Mouse (Mus musculus): ENCODE measurements at regions not wholly inside any gene's neighbourhood (a gene's known extent, or its start where the extent isn't known, plus 50 kb on each side); places are given as distances from the start of the nearest gene placed in this dataset.

- no peak for DNase-seq (ENCODE audit: low read depth)
These were observed 266.8 kb downstream of the Tns1 start for GRCm38 (mm10) chr1:73857497-73857896.

DNA sequence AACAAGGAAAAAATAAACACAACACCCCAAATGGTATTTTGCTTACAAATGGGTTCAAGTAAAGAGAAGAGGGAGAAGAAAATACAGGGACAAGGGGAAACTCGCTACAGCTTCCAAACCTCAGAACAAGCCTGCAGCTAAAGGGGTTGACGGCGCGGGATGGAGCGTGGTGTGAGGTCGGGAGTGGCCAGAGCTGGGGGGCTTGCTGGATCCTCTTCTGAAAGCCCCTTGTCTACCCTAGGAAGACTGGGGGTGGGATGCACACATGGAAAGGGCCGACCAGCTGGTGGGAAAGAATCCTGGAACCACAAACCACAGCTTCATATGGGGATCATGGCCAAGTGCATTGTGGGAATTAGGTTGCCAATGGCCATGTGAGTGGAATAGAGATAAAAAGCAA is 267.4 kb downstream of the Tns1 start:
- no peak for DNase-seq (ENCODE audit: low read depth)

GRCm38 (mm10) chr1:73855306-73855705 is 268.9 kb downstream of the Tns1 start:
- DNase-seq (ENCODE audit: low read depth), result no peak

- DNase-seq (ENCODE audit: low read depth), result no peak
These were observed 270.4 kb downstream of the Tns1 start for GRCm38 (mm10) chr1:73853851-73854250.

- DNase-seq (ENCODE audit: low read depth), result no peak
These were observed 273.9 kb downstream of the Tns1 start for GRCm38 (mm10) chr1:73850173-73851014.

DNA sequence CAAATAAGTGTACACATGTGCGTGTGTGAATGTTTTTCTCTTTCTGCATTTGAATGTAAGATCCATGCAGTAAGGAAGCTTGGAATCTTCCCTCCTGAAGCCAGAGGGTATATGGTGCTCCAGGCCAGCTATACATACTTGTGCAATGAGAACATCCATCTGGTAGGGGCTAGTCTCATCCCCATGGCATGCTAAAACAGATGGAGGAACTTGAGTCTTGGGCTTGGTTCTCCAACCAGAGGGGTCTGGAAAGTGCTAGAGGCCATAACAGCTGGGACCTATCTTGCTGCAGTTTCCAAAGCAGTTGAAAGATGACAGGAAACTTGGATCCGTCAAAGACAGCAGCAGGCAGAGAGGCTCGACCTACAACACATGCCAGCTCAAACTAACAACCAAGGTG is 275.9 kb downstream of the Tns1 start:
- DNase-seq (ENCODE audit: low read depth), result no peak

GRCm38 (mm10) chr1:73847126-73847525 is 277.1 kb downstream of the Tns1 start:
- no peak for DNase-seq (ENCODE audit: low read depth)

DNA sequence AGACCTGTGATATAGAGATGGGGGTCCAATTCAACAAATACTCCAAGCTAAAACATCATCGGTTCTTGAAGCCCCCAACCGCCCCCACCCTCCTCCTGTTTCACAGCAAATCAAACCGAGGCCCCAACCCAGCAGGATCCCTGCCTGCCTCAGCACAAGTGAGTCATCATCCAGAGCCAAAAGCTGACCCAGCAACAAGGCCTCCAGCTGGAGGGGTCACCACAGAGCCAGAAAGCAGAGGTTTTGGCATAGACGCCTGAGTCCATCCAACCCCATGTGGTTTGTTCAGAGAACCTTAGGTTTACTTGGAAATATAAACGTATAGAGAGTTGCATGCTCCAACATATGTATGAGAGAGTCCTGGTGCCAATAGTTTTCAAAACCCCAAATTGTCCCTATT is 279.1 kb downstream of the Tns1 start:
- DNase-seq (ENCODE audit: low read depth), result no peak

- no peak for DNase-seq (ENCODE audit: low read depth)
These were observed 279.7 kb downstream of the Tns1 start for GRCm38 (mm10) chr1:73844574-73844973.

DNA sequence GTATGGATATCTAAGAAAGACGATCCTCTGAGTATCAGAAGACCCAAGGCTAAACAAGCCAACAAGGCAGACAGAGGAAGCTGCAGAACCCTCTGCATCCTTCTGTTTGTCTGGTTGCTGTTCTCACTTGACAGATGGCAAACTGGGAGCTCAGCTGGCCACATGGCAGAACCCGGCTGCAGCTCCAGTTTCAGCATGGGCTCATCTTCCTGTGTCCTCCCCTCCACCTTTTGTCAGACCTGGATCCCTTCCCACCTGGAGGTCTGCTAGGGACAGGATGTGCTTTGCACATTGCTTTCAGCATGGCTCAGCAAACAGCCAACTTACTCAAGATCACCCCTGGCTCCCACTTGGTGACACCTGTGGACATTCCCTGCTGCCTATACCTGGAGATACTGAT is 284.9 kb downstream of the Tns1 start:
- DNase-seq (ENCODE audit: low read depth), result no peak

- DNase-seq (ENCODE audit: low read depth), result no peak
These were observed 287.6 kb downstream of the Tns1 start for GRCm38 (mm10) chr1:73836680-73837079.

DNA sequence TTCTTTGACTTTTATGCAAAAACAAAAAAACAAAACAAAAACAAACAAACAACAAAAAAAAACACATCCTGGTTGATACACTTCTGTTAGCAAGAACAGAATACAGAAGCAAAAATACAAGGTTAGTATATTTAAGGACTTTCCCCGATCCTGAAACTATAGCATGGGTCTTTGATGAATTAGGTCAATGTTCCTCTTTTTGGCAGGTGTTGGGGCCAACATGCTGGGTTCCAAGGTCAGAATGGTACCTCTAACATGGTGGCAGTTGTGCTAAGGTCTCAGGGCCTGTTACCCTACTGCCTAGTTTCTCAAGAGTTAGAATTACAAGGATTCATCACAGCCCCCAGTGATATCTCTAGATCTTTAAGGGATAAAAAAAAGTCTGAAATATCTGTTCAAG is 289.7 kb downstream of the Tns1 start:
- DNase-seq (ENCODE audit: low read depth), result no peak

GRCm38 (mm10) chr1:73830486-73831132 is 293.6 kb downstream of the Tns1 start:
- no peak for DNase-seq (ENCODE audit: low read depth)

DNA sequence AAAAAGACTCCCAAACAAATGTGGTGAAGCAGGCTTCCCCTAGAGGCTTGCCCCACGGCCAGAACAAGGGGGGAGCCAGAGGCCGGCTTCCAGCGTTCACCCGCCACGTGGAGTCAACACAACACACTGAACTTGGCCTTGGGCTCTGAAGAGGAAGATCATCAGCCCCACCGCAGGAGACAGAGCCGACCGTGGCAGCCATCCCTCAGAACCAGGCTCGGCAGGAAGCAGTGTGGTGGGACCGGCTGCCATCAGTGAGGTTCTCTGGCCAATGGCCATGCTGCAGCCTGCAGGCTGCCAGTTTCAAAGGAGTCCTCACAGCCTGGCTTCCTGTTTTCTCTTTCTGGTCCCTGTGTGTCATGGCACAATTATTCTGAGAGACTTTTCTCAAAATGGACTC is 295.3 kb downstream of the Tns1 start:
- DNase-seq (ENCODE audit: low read depth), result no peak

DNA sequence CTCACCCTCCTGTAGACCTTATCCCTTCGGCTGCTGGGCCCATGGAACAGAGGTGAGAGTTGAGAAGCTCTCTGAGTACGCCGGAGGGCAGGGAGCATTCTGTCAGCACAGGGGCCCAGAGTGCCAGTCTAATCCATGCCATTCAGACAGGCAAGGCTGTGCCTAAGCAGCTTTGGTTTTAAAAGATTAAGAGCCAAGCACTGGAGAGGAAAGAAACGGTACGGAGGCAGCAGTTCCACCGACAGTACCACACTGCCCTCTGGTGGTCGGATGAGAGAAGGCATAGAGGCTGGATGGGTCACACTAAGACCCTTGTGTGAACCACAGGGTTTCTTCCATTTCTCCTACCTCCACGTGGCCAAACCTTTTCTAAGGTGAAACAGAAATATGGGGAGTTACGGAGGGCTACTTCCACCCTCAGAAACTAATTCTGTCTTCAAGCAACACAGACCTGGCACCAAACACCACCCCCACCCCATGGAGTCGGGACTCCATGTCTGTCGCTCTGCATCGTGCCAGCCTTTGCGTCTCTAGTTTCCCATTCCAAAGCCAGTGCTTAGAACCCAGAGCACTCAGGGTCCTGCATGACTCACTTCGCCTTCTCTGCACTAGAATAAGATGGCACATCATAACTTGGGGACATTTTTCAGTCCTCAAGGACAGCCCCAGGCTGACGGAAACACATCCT is 297.9 kb downstream of the Tns1 start:
- peak; percentile 62 for DNase-seq (ENCODE audit: low read depth)

- no peak for DNase-seq (ENCODE audit: low read depth)
These were observed 299.7 kb downstream of the Tns1 start for GRCm38 (mm10) chr1:73824406-73825184.

DNA sequence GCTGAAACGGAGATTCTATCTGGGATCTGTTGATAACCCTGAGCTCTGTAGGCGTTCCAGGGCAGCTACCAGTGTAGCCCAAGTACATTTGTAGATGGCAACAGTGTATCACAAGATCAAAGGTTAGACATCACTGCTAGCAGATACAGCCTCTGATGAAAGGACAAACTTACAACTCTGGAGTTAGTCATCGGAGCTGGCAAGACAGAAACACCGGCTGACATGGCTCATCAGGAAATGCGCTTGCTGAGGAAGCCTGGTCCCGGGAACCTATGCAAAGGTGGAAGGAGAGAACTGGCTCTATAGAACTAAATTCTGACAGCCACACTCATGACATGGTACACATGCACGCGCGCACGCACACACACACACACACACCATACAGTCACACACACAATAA is 300.5 kb downstream of the Tns1 start:
- no peak for DNase-seq (ENCODE audit: low read depth)

- no peak for DNase-seq (ENCODE audit: low read depth)
These were observed 301.6 kb downstream of the Tns1 start for GRCm38 (mm10) chr1:73822616-73823015.

DNA sequence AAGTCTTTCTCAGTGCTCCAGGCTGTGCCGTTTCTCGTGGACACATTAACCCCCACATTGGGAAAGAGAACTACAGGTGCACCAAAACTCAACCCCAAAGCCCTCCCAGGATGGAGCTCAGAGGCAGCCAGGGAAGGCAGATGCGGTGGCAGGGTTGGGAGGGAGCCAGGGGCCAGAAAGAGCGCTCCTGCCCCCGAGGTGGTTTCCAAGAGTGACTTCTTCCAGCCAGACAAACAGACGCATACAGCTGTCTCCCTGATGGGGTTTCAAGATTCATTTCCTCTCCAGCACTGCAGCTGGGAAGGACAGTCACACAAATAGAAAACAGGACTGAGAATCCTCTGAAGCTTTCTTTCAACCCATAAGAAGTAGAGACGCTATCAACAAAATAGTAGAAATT is 303.5 kb downstream of the Tns1 start:
- no peak for DNase-seq (ENCODE audit: low read depth)

- no peak for DNase-seq (ENCODE audit: low read depth)
These were observed 317.0 kb downstream of the Tns1 start for GRCm38 (mm10) chr1:73807206-73807605.

GRCm38 (mm10) chr1:73805156-73805555 is 319.1 kb downstream of the Tns1 start:
- DNase-seq (ENCODE audit: low read depth), result no peak

GRCm38 (mm10) chr1:73799996-73800395 is 324.3 kb downstream of the Tns1 start:
- DNase-seq (ENCODE audit: low read depth), result no peak

Measured in induced T-regulatory cell, adult 2 months (primary cell).